Mouse (Mus musculus) frontal cortex, adult (tissue): ENCODE results near the gene A630076J17Rik.
A peak's percentile ranks its signal among the peaks of the same experiment; 100 is the strongest.

ENCODE experiments used
- ATAC-seq: cut with Nextera tagmentation; 2 replicates; pipeline ENCODE4 v1.9.2; 2017; ENCODE audit warnings: mild to moderate bottlenecking, moderate library complexity, mixed read lengths; ENCODE audit not compliant: low TSS enrichment

A630076J17Rik gene

GRCm38 (mm10) chr3:107229822-107230221 lies 592 bp upstream of the A630076J17Rik start:
- no peak for ATAC-seq

GRCm38 (mm10) chr3:107231202-107231601 lies 788 bp downstream of the A630076J17Rik start:
- ATAC-seq: no peak

- ATAC-seq: peak; percentile 95
These were observed 3.0 kb downstream of the A630076J17Rik start for GRCm38 (mm10) chr3:107233351-107233813.

- no peak for ATAC-seq
These were observed 3.5 kb downstream of the A630076J17Rik start for GRCm38 (mm10) chr3:107233945-107234344.

GRCm38 (mm10) chr3:107238051-107238450 lies 7.6 kb downstream of the A630076J17Rik start:
- ATAC-seq: no peak

- ATAC-seq: no peak
These were observed 8.1 kb downstream of the A630076J17Rik start for GRCm38 (mm10) chr3:107238471-107238980.

- ATAC-seq: no peak
These were observed 9.2 kb downstream of the A630076J17Rik start, which contains the start of gene Prok1 for GRCm38 (mm10) chr3:107239607-107240006. TSS of gene Prok1 (minus strand) at chr3:107239707.

- no peak for ATAC-seq
These were observed 11.1 kb downstream of the A630076J17Rik start for GRCm38 (mm10) chr3:107241389-107242094.

- ATAC-seq: no peak
These were observed 16.5 kb downstream of the A630076J17Rik start for GRCm38 (mm10) chr3:107246876-107247275.

GRCm38 (mm10) chr3:107249042-107249441 lies 18.6 kb downstream of the A630076J17Rik start:
- ATAC-seq: no peak

GRCm38 (mm10) chr3:107250320-107250719 lies 19.9 kb downstream of the A630076J17Rik start:
- no peak for ATAC-seq

- ATAC-seq: peak; percentile 21; the same call in 1 of the 2 replicates
These were observed 21.6 kb downstream of the A630076J17Rik start for GRCm38 (mm10) chr3:107252035-107252434.

GRCm38 (mm10) chr3:107253925-107254324 lies 23.5 kb downstream of the A630076J17Rik start:
- peak; percentile 56; the same call in 1 of the 2 replicates for ATAC-seq

- no peak for ATAC-seq
These were observed 25.6 kb downstream of the A630076J17Rik start for GRCm38 (mm10) chr3:107255992-107256391.

- ATAC-seq: no peak
These were observed 26.3 kb downstream of the A630076J17Rik start for GRCm38 (mm10) chr3:107256724-107257123.

GRCm38 (mm10) chr3:107257924-107258323 lies 27.5 kb downstream of the A630076J17Rik start:
- ATAC-seq: peak; percentile 20; the same call in 1 of the 2 replicates

- peak; percentile 88 for ATAC-seq
These were observed 30.8 kb downstream of the A630076J17Rik start for GRCm38 (mm10) chr3:107260956-107261850.

- ATAC-seq: no peak
These were observed 31.4 kb downstream of the A630076J17Rik start for GRCm38 (mm10) chr3:107261851-107262165.

- ATAC-seq: no peak
These were observed 36.5 kb downstream of the A630076J17Rik start for GRCm38 (mm10) chr3:107266814-107267345.

- no peak for ATAC-seq
These were observed 42.0 kb downstream of the A630076J17Rik start for GRCm38 (mm10) chr3:107272433-107272832.

- ATAC-seq: peak; percentile 90
These were observed 43.4 kb downstream of the A630076J17Rik start for GRCm38 (mm10) chr3:107273820-107274219.

- no peak for ATAC-seq
These were observed 44.9 kb downstream of the A630076J17Rik start for GRCm38 (mm10) chr3:107275351-107275750.
